Mouse (Mus musculus): Measurements from ENCODE around the gene St3gal3. TPM values are rescaled to one million over a fixed set of nuclear protein-coding genes. Genes with fewer than 3 reads are reported as not detected.

Gene St3gal3
- total and polyA plus RNA-seq, 3 experiments = 6.9 to 13.8 (median 13.4) TPM

- no peak for TF ChIP-seq POLR2AphosphoS5 (IDR thresholded peaks at IDR 0.05; ENCODE audit: insufficient replicate concordance, low read depth, low read length)
- Histone ChIP-seq H3K27me3 (ENCODE audit: insufficient read depth, low read length) (no peaks in the 10 kb centered on the region), H3K9me3 (replicated peaks) (no peaks in the 10 kb centered on the region), H3K4me3 (ENCODE audit: low read depth, low read length) (no peak overlapping the region), H3K4me1 (ENCODE audit: insufficient read depth, low read depth, low read length) (peaks cover 56% of the 10 kb centered on the region), H3K36me3 (replicated peaks) (peaks cover 63% of the 10 kb centered on the region)
- DNase-seq (ENCODE audit: low spot score) (no peak), ATAC-seq (ENCODE audit: extremely low read depth, insufficient number of reproducible peaks, low FRiP score, poor library complexity, severe bottlenecking) (no peak)
Measured at GRCm38 (mm10) chr4:117889471-117889870, 245.2 kb downstream of the St3gal3 start.

GRCm38 (mm10) chr4:117887920-117888319, 246.8 kb downstream of the St3gal3 start:
- peaks cover 63% of the 10 kb centered on the region for H3K36me3 ChIP-seq (replicated peaks)
- peak overlapping the region; percentile 95; the same call in 1 of the 2 replicates for H3K4me3 ChIP-seq (ENCODE audit: low read depth, low read length)
- peaks cover 9% of the 10 kb centered on the region for H3K27me3 ChIP-seq (ENCODE audit: insufficient read depth, low read length)
- DNase-seq (ENCODE audit: low spot score) (no peak), ATAC-seq (ENCODE audit: extremely low read depth, insufficient number of reproducible peaks, low FRiP score, poor library complexity, severe bottlenecking) (no peak)
- H3K4me1 ChIP-seq (ENCODE audit: insufficient read depth, low read depth, low read length) = peaks cover 64% of the 10 kb centered on the region
- TF ChIP-seq GATA1 (IDR thresholded peaks at IDR 0.05; ENCODE audit: borderline replicate concordance, low read length) (no peak), POLR2AphosphoS5 (IDR thresholded peaks at IDR 0.05; ENCODE audit: insufficient replicate concordance, low read depth, low read length) (no peak), TAL1 (conservative IDR thresholded peaks at IDR 0.05; ENCODE audit: low read depth, low read length) (no peak), CTCF (IDR thresholded peaks at IDR 0.05; ENCODE audit: low read depth, low read length) (no peak), GATA2 (IDR thresholded peaks at IDR 0.05; ENCODE audit: borderline replicate concordance, low read depth, low read length) (no peak)
- H3K9me3 ChIP-seq (replicated peaks) = no peaks in the 10 kb centered on the region

- TF ChIP-seq TAL1 (conservative IDR thresholded peaks at IDR 0.05; ENCODE audit: low read depth, low read length) (no peak), POLR2AphosphoS5 (IDR thresholded peaks at IDR 0.05; ENCODE audit: insufficient replicate concordance, low read depth, low read length) (no peak), CTCF (IDR thresholded peaks at IDR 0.05; ENCODE audit: low read depth, low read length) (no peak), GATA2 (IDR thresholded peaks at IDR 0.05; ENCODE audit: borderline replicate concordance, low read depth, low read length) (no peak), GATA1 (IDR thresholded peaks at IDR 0.05; ENCODE audit: borderline replicate concordance, low read length) (no peak)
- Histone ChIP-seq H3K4me1 (ENCODE audit: insufficient read depth, low read depth, low read length) (peaks cover 66% of the 10 kb centered on the region), H3K36me3 (replicated peaks) (peaks cover 63% of the 10 kb centered on the region), H3K27me3 (ENCODE audit: insufficient read depth, low read length) (peaks cover 17% of the 10 kb centered on the region), H3K4me3 (ENCODE audit: low read depth, low read length) (peak within 1 kb of the TSS; percentile 95), H3K9me3 (replicated peaks) (no peaks in the 10 kb centered on the region)
- DNase-seq (ENCODE audit: low spot score) (peak; percentile 99), ATAC-seq (ENCODE audit: extremely low read depth, insufficient number of reproducible peaks, low FRiP score, poor library complexity, severe bottlenecking) (peak; percentile 74)
Measured at GRCm38 (mm10) chr4:117887133-117887532, 247.6 kb downstream of the St3gal3 start, which contains the start of gene Atp6v0b. Gene Atp6v0b, minus strand, starts transcription at chr4:117887333.

GRCm38 (mm10) chr4:117886644-117887043, 248.1 kb downstream of the St3gal3 start:
- Histone ChIP-seq H3K4me1 (ENCODE audit: insufficient read depth, low read depth, low read length) (peaks cover 63% of the 10 kb centered on the region), H3K4me3 (ENCODE audit: low read depth, low read length) (peak overlapping the region; percentile 95), H3K27me3 (ENCODE audit: insufficient read depth, low read length) (peaks cover 21% of the 10 kb centered on the region), H3K36me3 (replicated peaks) (peaks cover 63% of the 10 kb centered on the region), H3K9me3 (replicated peaks) (no peaks in the 10 kb centered on the region)
- DNase-seq (ENCODE audit: low spot score) (peak; percentile 83), ATAC-seq (ENCODE audit: extremely low read depth, insufficient number of reproducible peaks, low FRiP score, poor library complexity, severe bottlenecking) (peak; percentile 16; the same call in 1 of the 2 replicates)
- TF ChIP-seq GATA2 (IDR thresholded peaks at IDR 0.05; ENCODE audit: borderline replicate concordance, low read depth, low read length) = no peak
- no peak for TF ChIP-seq CTCF (IDR thresholded peaks at IDR 0.05; ENCODE audit: low read depth, low read length)
- TF ChIP-seq TAL1 (conservative IDR thresholded peaks at IDR 0.05; ENCODE audit: low read depth, low read length) = no peak
- no peak for TF ChIP-seq GATA1 (IDR thresholded peaks at IDR 0.05; ENCODE audit: borderline replicate concordance, low read length)
- TF ChIP-seq POLR2AphosphoS5 (IDR thresholded peaks at IDR 0.05; ENCODE audit: insufficient replicate concordance, low read depth, low read length) = no peak

- Histone ChIP-seq H3K4me1 (ENCODE audit: insufficient read depth, low read depth, low read length) (peaks cover 60% of the 10 kb centered on the region), H3K27me3 (ENCODE audit: insufficient read depth, low read length) (peaks cover 28% of the 10 kb centered on the region), H3K9me3 (replicated peaks) (no peaks in the 10 kb centered on the region), H3K36me3 (replicated peaks) (peaks cover 61% of the 10 kb centered on the region), H3K4me3 (ENCODE audit: low read depth, low read length) (peak overlapping the region; percentile 95)
- no peak for ATAC-seq (ENCODE audit: extremely low read depth, insufficient number of reproducible peaks, low FRiP score, poor library complexity, severe bottlenecking)
- no peak for DNase-seq (ENCODE audit: low spot score)
- TF ChIP-seq GATA1 (IDR thresholded peaks at IDR 0.05; ENCODE audit: borderline replicate concordance, low read length) = no peak
- TF ChIP-seq CTCF (IDR thresholded peaks at IDR 0.05; ENCODE audit: low read depth, low read length) = no peak
- TF ChIP-seq GATA2 (IDR thresholded peaks at IDR 0.05; ENCODE audit: borderline replicate concordance, low read depth, low read length) = no peak
- no peak for TF ChIP-seq POLR2AphosphoS5 (IDR thresholded peaks at IDR 0.05; ENCODE audit: insufficient replicate concordance, low read depth, low read length)
- TF ChIP-seq TAL1 (conservative IDR thresholded peaks at IDR 0.05; ENCODE audit: low read depth, low read length) = no peak
Measured at GRCm38 (mm10) chr4:117885994-117886393, 248.7 kb downstream of the St3gal3 start.

- Histone ChIP-seq H3K27me3 (ENCODE audit: insufficient read depth, low read length) (peaks cover 37% of the 10 kb centered on the region), H3K4me3 (ENCODE audit: low read depth, low read length) (no peak overlapping the region), H3K36me3 (replicated peaks) (peaks cover 52% of the 10 kb centered on the region), H3K4me1 (ENCODE audit: insufficient read depth, low read depth, low read length) (peaks cover 51% of the 10 kb centered on the region), H3K9me3 (replicated peaks) (no peaks in the 10 kb centered on the region)
- ATAC-seq (ENCODE audit: extremely low read depth, insufficient number of reproducible peaks, low FRiP score, poor library complexity, severe bottlenecking) (no peak), DNase-seq (ENCODE audit: low spot score) (no peak)
- TF ChIP-seq GATA2 (IDR thresholded peaks at IDR 0.05; ENCODE audit: borderline replicate concordance, low read depth, low read length) (no peak), GATA1 (IDR thresholded peaks at IDR 0.05; ENCODE audit: borderline replicate concordance, low read length) (no peak), TAL1 (conservative IDR thresholded peaks at IDR 0.05; ENCODE audit: low read depth, low read length) (no peak), POLR2AphosphoS5 (IDR thresholded peaks at IDR 0.05; ENCODE audit: insufficient replicate concordance, low read depth, low read length) (no peak), CTCF (IDR thresholded peaks at IDR 0.05; ENCODE audit: low read depth, low read length) (no peak)
Measured at GRCm38 (mm10) chr4:117885093-117885492, 249.6 kb downstream of the St3gal3 start.

Data from G1E (cell line).